Mouse (Mus musculus): Measurements from ENCODE around the gene Ankrd11. TPM values are rescaled to one million over a fixed set of nuclear protein-coding genes. Genes with fewer than 3 reads are reported as not detected.
A peak's percentile ranks its signal among the peaks of the same experiment; 100 is the strongest.

The Ankrd11 gene
- polyA plus RNA-seq, 1 experiment from 2014 or later: 46.5 TPM

DNA sequence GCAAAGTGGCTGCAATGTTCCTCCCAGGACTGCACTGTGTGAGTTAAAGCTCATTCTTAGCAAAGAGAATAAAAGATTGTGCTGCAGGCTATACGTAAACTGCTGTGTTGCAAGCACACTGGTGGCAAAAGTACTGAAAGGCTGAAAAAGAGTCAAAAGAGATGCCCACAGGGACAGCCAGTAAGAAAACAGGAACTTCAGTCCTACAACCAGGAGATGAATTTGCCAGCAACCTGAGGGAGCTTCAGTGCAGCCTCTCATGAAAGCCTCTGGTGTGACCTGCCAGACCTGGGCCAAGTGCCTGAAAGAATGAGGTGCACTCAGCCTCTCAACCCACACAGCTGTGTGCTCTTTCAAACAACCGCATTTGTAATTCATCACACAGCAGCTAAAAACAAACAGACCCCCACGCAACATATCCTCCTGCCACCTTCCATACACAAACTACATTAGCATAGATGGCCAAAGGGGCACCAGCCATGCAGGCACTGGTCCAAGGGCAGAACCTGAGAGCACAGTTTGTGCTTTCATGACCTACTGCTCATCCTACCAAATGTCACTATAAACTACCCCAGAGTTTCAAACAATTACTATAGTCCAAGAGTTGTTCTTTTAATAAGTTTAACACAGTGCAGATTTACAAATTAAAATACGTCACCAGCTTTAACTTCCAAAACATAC is 23.5 kb downstream of the Ankrd11 start:
- Histone ChIP-seq H3K4me3 (ENCODE audit: low read depth, low read length) (no peak overlapping the region), H3K4me1 (ENCODE audit: insufficient read depth, low read depth, low read length) (peaks cover 34% of the 10 kb centered on the region; the same call in 1 of the 2 replicates), H3K9ac (replicated peaks; ENCODE audit: low read depth) (no peak overlapping the region), H3K9me3 (ENCODE audit: low read length) (no peaks in the 10 kb centered on the region), H3K27me3 (replicated peaks; ENCODE audit: insufficient read depth, low read length) (no peaks in the 10 kb centered on the region), H3K36me3 (ENCODE audit: insufficient read depth, low read length) (no peaks in the 10 kb centered on the region), H3K27ac (ENCODE audit: low read length) (0 out of 2 replicates have a peak overlapping the region, but pooled peaks have one; percentile 15), H3K4me2 (replicated peaks; ENCODE audit: low read depth, low read length) (no peak overlapping the region)
- DNase-seq (ENCODE audit: low spot score) (no peak), ATAC-seq (no peak)
- 47% methylated on average over 4 of the region's 4 CpGs for WGBS
- TF ChIP-seq EP300 (IDR thresholded peaks at IDR 0.05): no peak

DNA sequence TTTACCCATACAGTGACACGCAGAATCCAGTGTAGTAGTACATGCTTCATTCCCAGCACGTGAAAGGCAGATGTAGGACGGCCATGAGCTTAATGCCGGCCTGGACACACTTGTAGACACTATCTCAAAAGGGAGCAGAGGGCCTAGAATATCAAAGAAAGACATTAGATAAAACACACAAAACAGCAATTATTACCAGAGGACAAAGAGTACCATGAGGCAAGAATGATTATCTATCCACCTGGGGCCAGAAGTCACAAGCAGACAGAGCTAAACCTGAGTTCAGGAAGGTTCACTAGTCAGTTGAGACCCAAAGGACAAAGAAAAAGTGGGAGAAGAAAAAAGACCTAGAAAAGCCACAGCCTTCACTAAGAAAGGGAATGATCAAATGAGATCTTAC is 24.9 kb downstream of the Ankrd11 start:
- no peak for TF ChIP-seq EP300 (IDR thresholded peaks at IDR 0.05)
- TF ChIP-seq CTCF (IDR thresholded peaks at IDR 0.05): no peak
- no peak overlapping the region for H3K9ac ChIP-seq (replicated peaks; ENCODE audit: low read depth)
- 85% methylated on average over 4 of the region's 4 CpGs for WGBS
- H3K27ac ChIP-seq (ENCODE audit: low read length): no peak overlapping the region
- no peak overlapping the region for H3K4me2 ChIP-seq (replicated peaks; ENCODE audit: low read depth, low read length)
- H3K27me3 ChIP-seq (replicated peaks; ENCODE audit: insufficient read depth, low read length): no peaks in the 10 kb centered on the region
- DNase-seq (ENCODE audit: low spot score): no peak
- no peaks in the 10 kb centered on the region for H3K9me3 ChIP-seq (ENCODE audit: low read length)
- peaks cover 34% of the 10 kb centered on the region; the same call in 1 of the 2 replicates for H3K4me1 ChIP-seq (ENCODE audit: insufficient read depth, low read depth, low read length)
- H3K4me3 ChIP-seq (ENCODE audit: low read depth, low read length): no peak overlapping the region
- H3K36me3 ChIP-seq (ENCODE audit: insufficient read depth, low read length): no peaks in the 10 kb centered on the region
- no peak for ATAC-seq

DNA sequence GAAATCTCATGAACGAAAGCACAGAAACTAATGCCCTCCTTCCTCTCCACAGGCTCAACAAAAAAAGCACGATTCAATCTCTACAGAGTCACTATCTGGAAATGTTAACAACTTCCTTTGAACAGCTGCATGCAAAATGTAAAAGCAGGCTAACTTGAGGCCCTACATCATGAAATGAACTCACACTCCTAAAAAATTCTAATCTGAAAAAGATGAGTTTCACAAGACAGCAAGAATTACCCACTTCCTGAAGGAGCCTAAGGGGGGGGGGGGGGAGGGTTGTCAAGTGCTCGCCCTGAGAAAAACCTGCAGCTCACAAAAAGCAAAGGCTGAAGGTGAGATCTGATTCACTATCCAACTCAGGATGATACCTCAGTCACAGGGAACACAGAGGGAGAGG is 27.0 kb downstream of the Ankrd11 start:
- peaks cover 21% of the 10 kb centered on the region; the same call in 1 of the 2 replicates for H3K4me1 ChIP-seq (ENCODE audit: insufficient read depth, low read depth, low read length)
- DNase-seq (ENCODE audit: low spot score) (no peak), ATAC-seq (no peak)
- H3K4me3 ChIP-seq (ENCODE audit: low read depth, low read length): no peak overlapping the region
- no peaks in the 10 kb centered on the region for H3K9me3 ChIP-seq (ENCODE audit: low read length)
- no peak for TF ChIP-seq EP300 (IDR thresholded peaks at IDR 0.05)
- TF ChIP-seq CTCF (IDR thresholded peaks at IDR 0.05): no peak
- H3K27ac ChIP-seq (ENCODE audit: low read length): no peak overlapping the region
- no peak overlapping the region for H3K4me2 ChIP-seq (replicated peaks; ENCODE audit: low read depth, low read length)
- no peaks in the 10 kb centered on the region for H3K36me3 ChIP-seq (ENCODE audit: insufficient read depth, low read length)
- H3K27me3 ChIP-seq (replicated peaks; ENCODE audit: insufficient read depth, low read length): no peaks in the 10 kb centered on the region
- no peak overlapping the region for H3K9ac ChIP-seq (replicated peaks; ENCODE audit: low read depth)
- WGBS: 41% methylated on average over 3 of the region's 3 CpGs

DNA sequence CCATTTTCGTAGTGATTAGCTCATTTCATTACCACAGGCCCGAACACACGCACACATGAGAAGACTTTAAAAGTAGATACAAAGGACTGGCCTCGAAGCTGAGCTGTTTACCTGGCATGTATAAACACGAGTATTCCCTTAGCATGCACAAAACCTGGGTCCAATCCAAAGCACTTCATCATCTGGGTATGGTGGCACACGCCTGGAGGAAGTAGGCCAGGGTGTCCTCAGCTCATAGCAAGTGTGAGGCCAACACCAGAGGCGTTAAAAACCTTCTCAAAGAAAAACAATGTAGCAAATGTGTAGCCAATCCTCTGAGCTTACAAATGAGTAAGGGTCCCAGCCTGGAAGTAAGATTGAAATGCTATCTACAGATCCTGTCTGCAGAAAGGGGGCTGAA is 27.6 kb downstream of the Ankrd11 start:
- 59% methylated on average over 7 of the region's 7 CpGs for WGBS
- Histone ChIP-seq H3K9ac (replicated peaks; ENCODE audit: low read depth) (no peak overlapping the region), H3K9me3 (ENCODE audit: low read length) (no peaks in the 10 kb centered on the region), H3K27me3 (replicated peaks; ENCODE audit: insufficient read depth, low read length) (no peaks in the 10 kb centered on the region), H3K4me2 (replicated peaks; ENCODE audit: low read depth, low read length) (no peak overlapping the region), H3K4me3 (ENCODE audit: low read depth, low read length) (no peak overlapping the region), H3K27ac (ENCODE audit: low read length) (no peak overlapping the region), H3K4me1 (ENCODE audit: insufficient read depth, low read depth, low read length) (peaks cover 21% of the 10 kb centered on the region; the same call in 1 of the 2 replicates), H3K36me3 (ENCODE audit: insufficient read depth, low read length) (no peaks in the 10 kb centered on the region)
- no peak for DNase-seq (ENCODE audit: low spot score)
- TF ChIP-seq EP300 (IDR thresholded peaks at IDR 0.05) (no peak), CTCF (IDR thresholded peaks at IDR 0.05) (no peak)
- no peak for ATAC-seq

DNA sequence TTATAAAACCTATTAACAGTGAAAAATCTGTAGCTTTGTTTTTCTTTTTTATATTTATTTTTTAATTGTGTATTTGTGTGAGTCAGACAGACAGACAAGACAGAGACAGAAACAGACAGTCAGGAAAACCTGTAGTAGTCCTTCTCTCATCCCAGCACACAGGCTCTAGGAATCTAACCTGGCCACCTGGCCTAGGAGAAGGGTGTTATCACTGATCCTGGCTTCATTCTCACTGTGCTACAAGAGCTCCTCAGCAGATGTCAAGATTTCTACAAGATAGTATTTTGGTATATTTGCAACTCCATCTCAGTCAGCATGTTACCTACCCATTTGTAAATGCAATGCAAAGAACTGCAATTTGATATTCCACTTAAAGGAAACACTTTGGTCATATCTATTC is 30.8 kb downstream of the Ankrd11 start:
- Histone ChIP-seq H3K27me3 (replicated peaks; ENCODE audit: insufficient read depth, low read length) (no peaks in the 10 kb centered on the region), H3K4me3 (ENCODE audit: low read depth, low read length) (no peak overlapping the region), H3K36me3 (ENCODE audit: insufficient read depth, low read length) (no peaks in the 10 kb centered on the region), H3K9me3 (ENCODE audit: low read length) (no peaks in the 10 kb centered on the region), H3K27ac (ENCODE audit: low read length) (no peak overlapping the region), H3K4me1 (ENCODE audit: insufficient read depth, low read depth, low read length) (peaks cover 20% of the 10 kb centered on the region; the same call in 1 of the 2 replicates), H3K9ac (replicated peaks; ENCODE audit: low read depth) (no peak overlapping the region), H3K4me2 (replicated peaks; ENCODE audit: low read depth, low read length) (no peak overlapping the region)
- ATAC-seq (no peak), DNase-seq (ENCODE audit: low spot score) (no peak)
- no peak for TF ChIP-seq EP300 (IDR thresholded peaks at IDR 0.05)
- no peak for TF ChIP-seq CTCF (IDR thresholded peaks at IDR 0.05)

DNA sequence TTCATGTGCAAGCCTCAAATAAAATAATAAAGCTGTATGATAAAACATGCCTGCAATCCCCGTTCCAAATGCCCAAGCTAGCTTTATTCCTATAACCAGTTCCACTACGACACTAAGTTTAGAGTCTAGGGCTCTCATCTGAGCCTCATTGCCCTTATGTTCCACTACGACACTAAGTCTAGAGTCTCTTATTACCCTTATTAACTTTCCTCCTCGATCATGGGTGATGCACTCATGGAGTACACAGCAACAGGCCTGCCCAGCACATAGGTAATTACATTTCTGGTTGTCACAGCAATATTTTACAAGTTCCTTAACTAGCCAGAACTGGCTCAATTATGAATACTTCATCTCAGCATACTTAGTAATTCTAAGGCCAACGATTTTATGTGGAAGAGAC is 36.3 kb downstream of the Ankrd11 start:
- Histone ChIP-seq H3K9me3 (ENCODE audit: low read length) (no peaks in the 10 kb centered on the region), H3K4me3 (ENCODE audit: low read depth, low read length) (no peak overlapping the region), H3K4me1 (ENCODE audit: insufficient read depth, low read depth, low read length) (peaks cover 15% of the 10 kb centered on the region; the same call in 1 of the 2 replicates), H3K9ac (replicated peaks; ENCODE audit: low read depth) (no peak overlapping the region), H3K36me3 (ENCODE audit: insufficient read depth, low read length) (no peaks in the 10 kb centered on the region), H3K27ac (ENCODE audit: low read length) (no peak overlapping the region), H3K4me2 (replicated peaks; ENCODE audit: low read depth, low read length) (no peak overlapping the region), H3K27me3 (replicated peaks; ENCODE audit: insufficient read depth, low read length) (no peaks in the 10 kb centered on the region)
- ATAC-seq (no peak), DNase-seq (ENCODE audit: low spot score) (no peak)
- TF ChIP-seq CTCF (IDR thresholded peaks at IDR 0.05): no peak
- no peak for TF ChIP-seq EP300 (IDR thresholded peaks at IDR 0.05)
- WGBS: 63% methylated on average over 5 of the region's 5 CpGs
